Mouse (Mus musculus) lung, adult 2 months (tissue): ENCODE measurements at regions not wholly inside any gene's neighbourhood (a gene's known extent, or its start where the extent isn't known, plus 50 kb on each side); places are given as distances from the start of the nearest gene placed in this dataset.

ENCODE experiments used
- CTCF ChIP-seq: fragments of 200-500 bp; IDR thresholded peaks from 2 replicates; pipeline ENCODE4 v1.5.1; 2011; ENCODE audit warnings: mild to moderate bottlenecking, low read length, control low read depth; ENCODE audit not compliant: insufficient read depth
- POLR2A ChIP-seq: fragments of 200-500 bp; IDR thresholded peaks from 2 replicates; pipeline ENCODE4 v1.6.1; 2011; ENCODE audit warnings: low read depth, mild to moderate bottlenecking, control low read depth, low read length, borderline replicate concordance; ENCODE audit errors: extremely low read depth

DNA sequence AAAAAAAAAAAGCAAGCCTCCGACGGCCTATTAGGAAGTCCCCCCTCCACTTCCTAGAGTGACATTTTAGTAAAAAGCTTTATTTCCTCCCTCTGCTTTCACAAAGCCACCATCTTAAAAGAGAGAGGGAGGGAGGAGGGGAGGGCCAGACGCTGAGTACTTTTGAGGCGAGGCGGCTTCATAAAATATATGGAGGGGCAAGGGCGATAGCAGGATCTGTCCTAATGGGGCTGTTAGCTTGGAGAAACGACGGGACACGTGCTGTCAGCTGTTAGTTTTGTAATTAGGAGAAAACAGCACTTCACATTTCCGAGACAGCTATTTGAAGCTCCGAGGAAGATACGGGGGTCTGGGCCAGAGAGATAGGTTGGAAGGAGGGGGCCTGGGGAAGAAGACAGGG, 184.8 kb upstream of the 4931429L15Rik start:
- TF ChIP-seq POLR2A = no peak
- no peak for TF ChIP-seq CTCF
